23 mouse cellular contexts compared by ENCODE assay signal in genomic region chr11:105655335-105655734, GRCm38 (mm10).
A peak's percentile ranks its signal among the peaks of the same experiment; 100 is the strongest.
DNase-seq lines count a peak whose midpoint lies in the region; ATAC-seq and TF ChIP-seq lines count a peak whose summit lies in the region.
"Had no signal": no experiment of that assay in that cellular context is flagged by ENCODE, and none has a peak within 500 bp of the region (broad histone marks: within the 10 kb centered on the region; RNA-seq: fewer than 3 reads in every experiment).

No protein-coding gene starts in this region.

- peak overlapping the region; percentile 28; the same call in 1 of the 2 replicates for H3K27ac ChIP-seq in kidney, adult 2 months (ENCODE audit: insufficient read depth, low read depth, low read length)
- H3K27ac ChIP-seq in kidney, embryonic 15.5 days, result no peak overlapping the region
- no peak overlapping the region for H3K27ac ChIP-seq in forebrain, embryonic 14.5 days (ENCODE audit: low read depth, low read length)
- H3K27ac ChIP-seq: embryonic facial prominence, embryonic 15.5 days; forebrain, embryonic 10.5 days; forebrain, embryonic 15.5 days; heart, adult 2 months; heart, embryonic 15.5 days; hindbrain, embryonic 15.5 days had no signal

- no peak overlapping the region for H3K4me2 ChIP-seq in kidney, embryonic 15.5 days
- H3K4me2 ChIP-seq in forebrain, embryonic 14.5 days (ENCODE audit: low read length), result no peak overlapping the region
- H3K4me2 ChIP-seq: embryonic facial prominence, embryonic 15.5 days; forebrain, embryonic 15.5 days; heart, embryonic 11.5 days; heart, embryonic 15.5 days; hindbrain, embryonic 15.5 days had no signal

- DNase-seq in kidney, adult 2 months, result no peak
- peak; percentile 30 to 44 for DNase-seq in left cerebral cortex, postnatal 25 days (ENCODE audit: low spot score in 2 of 2)
- no peak for DNase-seq in left cerebral cortex, postnatal 14 days (ENCODE audit: low spot score in 2 of 2)
- peak; percentile 70 for DNase-seq in brain, adult 2 months (ENCODE audit: low read depth, low spot score)
- peak; percentile 5 for DNase-seq in retina, embryonic 14.5 days (ENCODE audit: low spot score)
- no peak for DNase-seq in forebrain, embryonic 14.5 days (ENCODE audit: low spot score)
- DNase-seq: adrenal gland, adult 8-10 months; adrenal gland, postnatal 36 days; cerebellum, adult 11 months; cerebellum, adult 8-10 months; cerebellum, postnatal 14 days; embryo, embryonic 11 days; gastrocnemius, postnatal 14 days; heart, adult 2 months; heart, postnatal 14 days had no signal

- TF ChIP-seq POLR2A in kidney, adult 2 months (IDR thresholded peaks at IDR 0.05; ENCODE audit: low read depth, low read length), result no peak

- TF ChIP-seq CTCF in kidney, adult 2 months (conservative IDR thresholded peaks at IDR 0.05; ENCODE audit: insufficient read depth, insufficient read length, low read depth, low read length), result no peak

- intact Hi-C loops in left cerebral cortex, postnatal 25 days (cut with DNase I), result no loop called here
- intact Hi-C loops in left cerebral cortex, postnatal 14 days (cut with DNase I), result no loop called here

- H3K9me3 ChIP-seq in kidney, embryonic 15.5 days (replicated peaks), result no peaks in the 10 kb centered on the region
- no peaks in the 10 kb centered on the region for H3K9me3 ChIP-seq in forebrain, embryonic 14.5 days (replicated peaks; ENCODE audit: control insufficient read depth, low read length)
- H3K9me3 ChIP-seq: embryonic facial prominence, embryonic 15.5 days; forebrain, embryonic 10.5 days; forebrain, embryonic 15.5 days; heart, embryonic 15.5 days; hindbrain, embryonic 15.5 days had no signal

- no peaks in the 10 kb centered on the region for H3K27me3 ChIP-seq in kidney, adult 2 months (replicated peaks; ENCODE audit: control insufficient read depth, insufficient read depth, low read length)
- no peaks in the 10 kb centered on the region for H3K27me3 ChIP-seq in kidney, embryonic 15.5 days
- H3K27me3 ChIP-seq in forebrain, embryonic 14.5 days (replicated peaks; ENCODE audit: control insufficient read depth, insufficient read depth, low read length), result no peaks in the 10 kb centered on the region
- H3K27me3 ChIP-seq: embryonic facial prominence, embryonic 15.5 days; forebrain, embryonic 15.5 days; heart, embryonic 15.5 days; hindbrain, embryonic 15.5 days had no signal

- H3K36me3 ChIP-seq in kidney, adult 2 months (ENCODE audit: control insufficient read depth, insufficient read depth, low read length), result no peaks in the 10 kb centered on the region
- no peaks in the 10 kb centered on the region for H3K36me3 ChIP-seq in kidney, embryonic 15.5 days
- no peaks in the 10 kb centered on the region for H3K36me3 ChIP-seq in forebrain, embryonic 14.5 days (ENCODE audit: control insufficient read depth, insufficient read depth, low read length)
- H3K36me3 ChIP-seq: embryonic facial prominence, embryonic 15.5 days; forebrain, embryonic 10.5 days; forebrain, embryonic 15.5 days; heart, embryonic 15.5 days; hindbrain, embryonic 15.5 days had no signal

- no peak for ATAC-seq in kidney, embryonic 15.5 days (replicated peaks; ENCODE audit: low FRiP score)
- no peak for ATAC-seq in forebrain, embryonic 14.5 days
- ATAC-seq: forebrain, embryonic 15.5 days had no signal

- H3K4me3 ChIP-seq in kidney, adult 2 months (ENCODE audit: insufficient read depth, low read depth, low read length), result no peak overlapping the region
- no peak overlapping the region for H3K4me3 ChIP-seq in kidney, embryonic 15.5 days (replicated peaks)
- no peak overlapping the region for H3K4me3 ChIP-seq in forebrain, embryonic 14.5 days (ENCODE audit: low read depth, low read length)
- H3K4me3 ChIP-seq: embryonic facial prominence, embryonic 15.5 days; erythroblast, embryonic 14.5 days; forebrain, embryonic 10.5 days; forebrain, embryonic 15.5 days; heart, adult 2 months; heart, embryonic 15.5 days; hindbrain, embryonic 15.5 days had no signal

- H3K9ac ChIP-seq in kidney, embryonic 15.5 days, result no peak overlapping the region
- no peak overlapping the region for H3K9ac ChIP-seq in forebrain, embryonic 14.5 days (ENCODE audit: low read length)
- H3K9ac ChIP-seq: embryonic facial prominence, embryonic 15.5 days; forebrain, embryonic 15.5 days; heart, embryonic 15.5 days; hindbrain, embryonic 15.5 days had no signal

- WGBS in kidney, adult 2 months, result 54% methylated on average over 4 of the region's 4 CpGs
- WGBS in kidney, embryonic 15.5 days, result 74% methylated on average over 4 of the region's 4 CpGs
- 81% methylated on average over 4 of the region's 4 CpGs for WGBS in forebrain, embryonic 14.5 days

- peaks cover 14% of the 10 kb centered on the region for H3K4me1 ChIP-seq in kidney, adult 2 months (ENCODE audit: control insufficient read depth, insufficient read depth, low read length)
- H3K4me1 ChIP-seq in kidney, embryonic 15.5 days, result no peaks in the 10 kb centered on the region
- no peaks in the 10 kb centered on the region for H3K4me1 ChIP-seq in forebrain, embryonic 14.5 days (ENCODE audit: control insufficient read depth, insufficient read depth, low read length)
- H3K4me1 ChIP-seq: embryonic facial prominence, embryonic 15.5 days; forebrain, embryonic 10.5 days; forebrain, embryonic 15.5 days; heart, embryonic 15.5 days had no signal

Comparison
In these comparisons a context has a peak if more than half of its experiments do, and no peak if none do; other contexts are left out.
1. DNase-seq: peak in left cerebral cortex, postnatal 25 days (2 of 2), brain, adult 2 months (single experiment) and retina, embryonic 14.5 days (single experiment); none in kidney, adult 2 months (single experiment), left cerebral cortex, postnatal 14 days (0 of 2) and forebrain, embryonic 14.5 days (single experiment).